Mouse (Mus musculus) embryonic fibroblast, embryonic 13.5 days (primary cell): ENCODE measurements at regions not wholly inside any gene's neighbourhood (a gene's known extent, or its start where the extent isn't known, plus 50 kb on each side); places are given as distances from the start of the nearest gene placed in this dataset.

ENCODE experiments used
- CTCF ChIP-seq: IDR thresholded peaks from 2 replicates; pipeline ENCODE4 v1.5.1; 2011; ENCODE audit warnings: mild to moderate bottlenecking, control low read depth, low read length, moderate library complexity, borderline replicate concordance; ENCODE audit not compliant: insufficient read depth
- POLR2A ChIP-seq: IDR thresholded peaks from 2 replicates; pipeline ENCODE4 v1.6.1; 2011; ENCODE audit warnings: low read depth, mild to moderate bottlenecking, control low read depth, low read length, moderate library complexity

DNA sequence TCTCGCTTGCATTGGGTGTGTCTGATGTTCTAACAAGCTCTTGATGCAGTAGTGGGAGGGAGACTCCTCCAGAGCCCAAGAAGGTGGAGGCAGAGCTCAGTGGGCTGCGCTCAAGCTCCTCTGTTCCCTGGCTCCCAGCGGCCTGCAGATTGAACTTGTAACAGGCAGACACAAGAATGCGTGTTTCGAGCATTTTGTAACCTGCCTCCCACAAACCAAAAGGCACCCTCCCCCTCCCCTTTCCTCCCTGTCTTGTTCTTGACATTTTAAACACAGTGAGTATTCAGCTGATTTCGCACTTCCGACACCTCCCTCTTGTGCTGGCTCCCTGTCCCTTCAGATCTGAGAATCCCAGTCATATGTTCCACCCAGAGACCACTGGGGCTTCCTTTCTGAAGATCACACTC, 207.7 kb upstream of the Serp2 start:
- no peak for TF ChIP-seq CTCF
- TF ChIP-seq POLR2A = no peak
